Mouse (Mus musculus): ENCODE results near the gene Lyl1. TPM values are rescaled to one million over a fixed set of nuclear protein-coding genes. Genes with fewer than 3 reads are reported as not detected.
A peak's percentile ranks its signal among the peaks of the same experiment; 100 is the strongest.

Lyl1 gene
- total and polyA plus RNA-seq, 2 experiments from 2014 or later: 2.5 to 2.7 TPM

DNA sequence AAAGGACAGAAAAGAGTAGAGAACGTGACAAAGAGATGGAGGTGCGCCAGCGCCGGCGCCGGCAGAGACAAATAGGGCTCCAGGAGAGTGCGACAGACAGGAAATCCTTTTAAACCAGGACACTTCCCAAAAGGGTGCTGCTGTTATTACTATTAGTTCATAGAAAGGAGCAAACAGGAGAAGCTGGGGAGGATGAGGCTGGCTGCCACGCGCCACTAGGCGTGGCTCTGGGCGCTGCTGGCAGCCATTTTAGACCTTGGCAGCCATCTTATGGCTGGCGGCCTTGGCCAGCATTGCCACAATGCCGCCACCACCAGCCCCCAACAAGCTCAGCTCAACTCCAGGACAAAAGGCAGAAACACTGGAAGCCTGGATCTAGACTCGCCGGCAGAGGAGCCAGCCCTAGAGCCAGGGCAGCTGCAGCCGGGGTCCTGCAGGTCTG is 28.7 kb downstream of the Lyl1 start:
- peak; percentile 72 for DNase-seq
- peak overlapping the region; percentile 88 for H3K27ac ChIP-seq (ENCODE audit: low read depth, low read length)
- peak; percentile 42 for ATAC-seq
- peak overlapping the region; percentile 39 for H3K9ac ChIP-seq
- peak overlapping the region; percentile 23 for H3K4me2 ChIP-seq (ENCODE audit: low read depth)
- no peaks in the 10 kb centered on the region for H3K27me3 ChIP-seq (ENCODE audit: insufficient read depth, low read length)
- 55% methylated on average over 16 of the region's 16 CpGs for WGBS
- peaks cover 29% of the 10 kb centered on the region for H3K4me1 ChIP-seq (ENCODE audit: insufficient read depth)
- H3K9me3 ChIP-seq (ENCODE audit: low read length): no peaks in the 10 kb centered on the region
- H3K4me3 ChIP-seq (ENCODE audit: low read depth, low read length): no peak overlapping the region
- peaks cover 28% of the 10 kb centered on the region for H3K36me3 ChIP-seq (ENCODE audit: insufficient read depth)
- TF ChIP-seq CTCF (IDR thresholded peaks at IDR 0.05; ENCODE audit: low read depth): no peak

DNA sequence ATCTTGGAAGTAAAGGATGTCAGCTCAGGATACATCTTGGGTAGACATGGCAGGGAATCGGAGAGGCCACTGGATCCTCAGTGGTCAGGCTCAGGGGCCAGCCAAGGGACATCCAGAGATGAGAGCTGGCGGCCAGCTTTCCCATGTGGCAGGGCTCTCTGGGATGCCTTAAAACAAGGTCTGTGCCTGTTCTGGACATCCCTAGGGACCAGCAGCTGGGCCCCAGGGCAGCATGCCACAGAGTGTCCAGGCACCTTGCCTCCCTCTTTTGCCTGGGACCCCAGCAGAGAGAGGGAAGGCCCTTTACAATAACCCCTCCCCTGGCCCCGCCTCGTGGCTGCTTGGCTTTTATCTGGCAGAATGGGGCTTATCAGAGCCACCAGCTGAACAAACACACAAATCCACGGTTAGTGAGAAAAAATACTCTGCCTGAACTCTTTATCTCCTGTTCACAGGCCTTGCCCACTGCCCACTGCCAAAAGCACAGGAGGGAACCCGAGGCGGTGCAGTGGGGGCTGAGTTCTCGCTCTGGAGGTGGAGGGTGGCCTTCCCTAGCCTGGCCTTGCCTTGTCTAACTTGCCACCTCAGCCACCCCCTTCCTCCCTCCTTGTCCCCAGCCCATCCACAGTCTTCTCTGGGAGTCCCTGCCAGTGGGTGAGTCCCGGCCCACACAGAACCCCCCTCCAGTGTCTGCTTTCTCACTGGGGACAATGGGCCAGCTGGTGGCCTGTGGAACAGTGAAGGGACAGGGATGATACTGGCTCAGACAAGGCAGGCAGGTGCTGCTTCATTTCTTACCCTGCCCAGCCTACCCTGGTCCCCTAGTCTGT is 29.5 kb downstream of the Lyl1 start:
- Histone ChIP-seq H3K9ac (peak overlapping the region; percentile 39), H3K4me2 (ENCODE audit: low read depth) (peak overlapping the region; percentile 23), H3K4me3 (ENCODE audit: low read depth, low read length) (no peak overlapping the region), H3K36me3 (ENCODE audit: insufficient read depth) (peaks cover 20% of the 10 kb centered on the region), H3K27ac (ENCODE audit: low read depth, low read length) (peak overlapping the region; percentile 88), H3K9me3 (ENCODE audit: low read length) (no peaks in the 10 kb centered on the region), H3K27me3 (ENCODE audit: insufficient read depth, low read length) (no peaks in the 10 kb centered on the region), H3K4me1 (ENCODE audit: insufficient read depth) (peaks cover 29% of the 10 kb centered on the region)
- ATAC-seq (peak; percentile 5), DNase-seq (peak; percentile 30)
- WGBS: 22% methylated on average over 9 of the region's 9 CpGs
- TF ChIP-seq CTCF (IDR thresholded peaks at IDR 0.05; ENCODE audit: low read depth): no peak

DNA sequence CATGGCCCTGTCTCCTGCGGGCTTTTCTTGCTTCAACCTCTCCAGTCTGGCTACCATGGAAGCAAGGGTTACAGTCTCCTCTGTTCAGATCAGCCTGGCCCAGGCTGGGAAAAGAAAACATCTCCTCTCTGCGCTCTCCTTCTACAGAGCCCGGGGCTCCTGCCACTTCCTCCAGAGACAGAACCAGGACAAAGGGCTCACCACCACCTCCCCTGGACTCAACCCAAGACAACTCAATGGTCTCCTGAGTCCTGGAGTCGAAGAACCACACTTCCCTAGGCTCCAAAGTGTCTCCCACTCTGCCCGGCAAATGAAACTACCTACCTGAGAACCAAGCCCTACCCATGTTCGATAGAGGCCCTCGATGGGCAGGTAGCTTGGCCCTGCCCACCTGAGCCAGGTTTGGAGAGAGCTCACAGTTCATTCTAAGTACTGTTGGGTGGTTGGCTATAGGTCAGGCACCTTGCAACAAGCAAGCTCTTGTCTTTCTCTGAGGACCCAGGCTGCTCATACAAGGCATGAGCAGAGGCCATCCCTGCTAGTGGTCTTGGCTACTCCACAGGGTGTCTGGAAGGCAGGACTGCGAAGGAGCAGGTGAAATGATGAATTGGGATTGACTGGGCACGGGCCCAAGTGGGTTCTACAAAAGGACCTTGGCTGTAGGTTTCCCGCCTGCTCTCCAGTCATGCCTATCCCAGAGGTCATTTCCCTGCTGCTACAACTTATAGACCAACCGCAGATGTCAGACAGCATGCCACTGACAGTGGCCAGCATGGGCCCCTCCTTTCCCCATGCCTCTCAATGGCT is 30.3 kb downstream of the Lyl1 start:
- Histone ChIP-seq H3K27me3 (ENCODE audit: insufficient read depth, low read length) (no peaks in the 10 kb centered on the region), H3K4me2 (ENCODE audit: low read depth) (no peak overlapping the region), H3K9me3 (ENCODE audit: low read length) (no peaks in the 10 kb centered on the region), H3K9ac (0 out of 2 replicates have a peak overlapping the region, but pooled peaks have one; percentile 35), H3K4me3 (ENCODE audit: low read depth, low read length) (no peak overlapping the region), H3K4me1 (ENCODE audit: insufficient read depth) (peaks cover 29% of the 10 kb centered on the region), H3K27ac (ENCODE audit: low read depth, low read length) (peak overlapping the region; percentile 88), H3K36me3 (ENCODE audit: insufficient read depth) (peaks cover 12% of the 10 kb centered on the region)
- 48% methylated on average over 11 of the region's 11 CpGs for WGBS
- DNase-seq (peak; percentile 32), ATAC-seq (no peak)
- no peak for TF ChIP-seq CTCF (IDR thresholded peaks at IDR 0.05; ENCODE audit: low read depth)

DNA sequence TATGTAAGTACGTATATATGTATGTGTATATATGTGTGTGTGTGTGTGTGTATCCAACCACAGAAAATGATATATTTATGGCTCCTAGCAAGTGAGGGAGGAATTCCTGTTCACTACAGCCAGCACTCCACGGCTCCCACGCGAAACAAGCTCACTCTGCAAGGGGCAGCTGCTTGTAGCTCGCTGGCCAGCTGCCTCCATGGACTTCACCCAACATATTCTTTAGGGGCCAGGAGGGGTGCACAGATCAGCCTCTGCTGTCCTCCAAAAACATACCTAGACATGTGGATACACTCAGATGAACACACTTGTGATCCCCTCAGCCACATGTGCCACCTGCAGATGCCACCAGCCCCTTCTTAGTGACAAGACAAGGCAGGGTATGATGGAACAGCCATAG is 31.3 kb downstream of the Lyl1 start:
- TF ChIP-seq CTCF (IDR thresholded peaks at IDR 0.05; ENCODE audit: low read depth): no peak
- no peaks in the 10 kb centered on the region for H3K27me3 ChIP-seq (ENCODE audit: insufficient read depth, low read length)
- H3K27ac ChIP-seq (ENCODE audit: low read depth, low read length): peak overlapping the region; percentile 47
- H3K36me3 ChIP-seq (ENCODE audit: insufficient read depth): peaks cover 3% of the 10 kb centered on the region; the same call in 1 of the 2 replicates
- WGBS: 37% methylated on average over 5 of the region's 5 CpGs
- H3K4me3 ChIP-seq (ENCODE audit: low read depth, low read length): no peak overlapping the region
- H3K9me3 ChIP-seq (ENCODE audit: low read length): no peaks in the 10 kb centered on the region
- peaks cover 29% of the 10 kb centered on the region for H3K4me1 ChIP-seq (ENCODE audit: insufficient read depth)
- peak; percentile 42 for DNase-seq
- ATAC-seq: no peak
- 0 out of 2 replicates have a peak overlapping the region, but pooled peaks have one; percentile 0 for H3K9ac ChIP-seq
- no peak overlapping the region for H3K4me2 ChIP-seq (ENCODE audit: low read depth)

DNA sequence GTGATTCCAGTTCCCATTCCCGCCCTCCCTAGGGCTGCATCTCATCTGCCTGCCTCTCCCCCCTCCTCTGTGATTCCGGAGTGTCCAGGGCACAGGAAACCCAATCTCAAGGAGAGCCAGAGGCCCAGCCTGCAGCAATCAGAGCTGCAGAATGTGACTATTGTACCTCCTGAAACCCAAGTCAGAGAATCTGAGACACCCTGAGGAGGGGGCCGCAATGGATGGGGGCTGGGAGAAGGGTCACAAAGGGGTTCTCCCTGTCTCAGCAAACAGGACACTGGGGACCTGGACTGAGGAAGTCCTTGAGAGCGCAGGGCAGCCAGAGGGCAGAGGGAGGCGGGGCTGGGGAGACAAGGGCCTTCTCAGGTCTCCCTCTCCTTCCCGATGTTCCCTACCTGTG is 31.7 kb downstream of the Lyl1 start:
- Histone ChIP-seq H3K36me3 (ENCODE audit: insufficient read depth) (peaks cover 3% of the 10 kb centered on the region; the same call in 1 of the 2 replicates), H3K4me2 (ENCODE audit: low read depth) (no peak overlapping the region), H3K9ac (0 out of 2 replicates have a peak overlapping the region, but pooled peaks have one; percentile 11), H3K27ac (ENCODE audit: low read depth, low read length) (peak overlapping the region; percentile 47), H3K4me1 (ENCODE audit: insufficient read depth) (peaks cover 29% of the 10 kb centered on the region), H3K9me3 (ENCODE audit: low read length) (no peaks in the 10 kb centered on the region), H3K27me3 (ENCODE audit: insufficient read depth, low read length) (no peaks in the 10 kb centered on the region), H3K4me3 (ENCODE audit: low read depth, low read length) (no peak overlapping the region)
- TF ChIP-seq CTCF (IDR thresholded peaks at IDR 0.05; ENCODE audit: low read depth): no peak
- DNase-seq (peak; percentile 10), ATAC-seq (no peak)
- 53% methylated on average over 6 of the region's 6 CpGs for WGBS

DNA sequence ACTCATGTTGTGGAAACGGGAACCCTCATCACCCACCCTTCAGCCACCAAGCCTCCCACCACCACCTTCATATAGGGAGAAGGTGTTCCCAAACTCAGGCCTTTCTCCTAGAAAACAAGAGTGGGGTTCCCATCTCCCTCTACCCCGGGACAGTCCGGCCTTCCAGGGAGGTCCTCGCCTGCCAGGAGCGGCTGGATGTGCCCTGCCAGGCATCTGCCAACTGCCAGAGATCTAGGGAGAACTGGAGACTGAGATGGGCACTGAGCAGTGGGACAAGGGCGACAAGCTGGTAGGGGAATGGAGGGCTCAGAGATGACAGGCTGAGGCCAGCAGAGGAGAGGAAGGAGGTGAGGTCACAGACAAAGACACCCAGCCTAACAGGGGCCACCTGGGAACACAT is 32.7 kb downstream of the Lyl1 start:
- peak overlapping the region; percentile 48 for H3K27ac ChIP-seq (ENCODE audit: low read depth, low read length)
- no peaks in the 10 kb centered on the region for H3K27me3 ChIP-seq (ENCODE audit: insufficient read depth, low read length)
- TF ChIP-seq CTCF (IDR thresholded peaks at IDR 0.05; ENCODE audit: low read depth): no peak
- H3K4me3 ChIP-seq (ENCODE audit: low read depth, low read length): no peak overlapping the region
- no peak for ATAC-seq
- H3K4me2 ChIP-seq (ENCODE audit: low read depth): no peak overlapping the region
- no peak for DNase-seq
- H3K4me1 ChIP-seq (ENCODE audit: insufficient read depth): peaks cover 30% of the 10 kb centered on the region
- no peak overlapping the region for H3K9ac ChIP-seq
- H3K36me3 ChIP-seq (ENCODE audit: insufficient read depth): peaks cover 3% of the 10 kb centered on the region; the same call in 1 of the 2 replicates
- H3K9me3 ChIP-seq (ENCODE audit: low read length): no peaks in the 10 kb centered on the region
- 74% methylated on average over 6 of the region's 6 CpGs for WGBS
